Mouse (Mus musculus): Measurements from ENCODE around the gene Fgd5. TPM values are rescaled to one million over a fixed set of nuclear protein-coding genes. Genes with fewer than 3 reads are reported as not detected.
"Not testable (repeated sequence)": the region's sequence is repeated elsewhere in the genome, so short reads cannot be mapped to it uniquely, and the experiment has no call there.

Fgd5 gene
- total RNA-seq, 2 experiments from 2014 or later = 15.5 to 15.8 TPM

GRCm38 (mm10) chr6:92057768-92058167 lies 79.1 kb downstream of the Fgd5 start:
- intact Hi-C loops (cut with DNase I; ENCODE audit: low total_unique reads) = no loop called here
- DNase-seq = no peak

GRCm38 (mm10) chr6:92061725-92062124 lies 83.0 kb downstream of the Fgd5 start:
- intact Hi-C loops (cut with DNase I; ENCODE audit: low total_unique reads) = loop anchor here (10.0 kb wide), 1 partner anchor 287 kb away; no protein-coding TSS in a partner anchor
- no peak for DNase-seq

GRCm38 (mm10) chr6:92063452-92063851 lies 84.8 kb downstream of the Fgd5 start:
- intact Hi-C loops (cut with DNase I; ENCODE audit: low total_unique reads) = loop anchor here (10.0 kb wide), 1 partner anchor 289 kb away; no protein-coding TSS in a partner anchor
- no peak for DNase-seq

GRCm38 (mm10) chr6:92064101-92064500 lies 85.4 kb downstream of the Fgd5 start:
- no peak for DNase-seq
- intact Hi-C loops (cut with DNase I; ENCODE audit: low total_unique reads) = loop anchor here (10.0 kb wide), 1 partner anchor 289 kb away; no protein-coding TSS in a partner anchor

- peak; percentile 57 for DNase-seq
- intact Hi-C loops (cut with DNase I; ENCODE audit: low total_unique reads) = loop anchor here (2.0 to 10.0 kb wide), 2 partner anchors 165 to 291 kb away; no protein-coding TSS in a partner anchor
These were observed 87.2 kb downstream of the Fgd5 start for GRCm38 (mm10) chr6:92065721-92066496.

GRCm38 (mm10) chr6:92067146-92067790 lies 88.6 kb downstream of the Fgd5 start:
- intact Hi-C loops (cut with DNase I; ENCODE audit: low total_unique reads) = loop anchor here (2.0 to 10.0 kb wide), 2 partner anchors 166 to 292 kb away; no protein-coding TSS in a partner anchor

GRCm38 (mm10) chr6:92071121-92071839 lies 92.6 kb downstream of the Fgd5 start:
- intact Hi-C loops (cut with DNase I; ENCODE audit: low total_unique reads) = no loop called here
- peak; percentile 47 for DNase-seq

More at GRCm38 (mm10) chr6:92067146-92067790, 88.6 kb downstream of the Fgd5 start:
- DNase-seq = peak; percentile 79

- no peak for DNase-seq
- intact Hi-C loops (cut with DNase I; ENCODE audit: low total_unique reads) = no loop called here
These were observed 102.1 kb downstream of the Fgd5 start for GRCm38 (mm10) chr6:92080730-92081129.

- intact Hi-C loops (cut with DNase I; ENCODE audit: low total_unique reads) = no loop called here
- DNase-seq = no peak
These were observed 104.1 kb downstream of the Fgd5 start for GRCm38 (mm10) chr6:92082756-92083155.

DNA sequence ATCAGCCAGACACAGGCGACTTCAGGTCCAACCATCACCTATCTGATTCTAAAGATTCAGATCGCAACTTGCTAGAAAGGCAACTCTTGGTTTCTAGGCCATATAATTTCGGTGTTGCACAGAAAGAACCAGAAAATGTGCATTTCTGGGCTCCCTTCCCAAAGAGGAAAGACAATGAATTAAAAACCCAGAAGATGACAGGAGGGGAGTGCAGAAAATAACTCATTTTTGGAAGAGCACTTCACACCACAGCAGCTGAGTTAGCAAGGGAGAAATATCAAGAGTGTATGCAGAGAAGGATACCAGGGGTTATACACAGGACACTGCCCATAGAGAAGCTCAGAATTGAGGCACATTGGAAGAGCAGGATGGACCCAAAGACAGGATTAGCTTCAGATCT lies 106.3 kb downstream of the Fgd5 start:
- DNase-seq = no peak
- intact Hi-C loops (cut with DNase I; ENCODE audit: low total_unique reads) = no loop called here

GRCm38 (mm10) chr6:92089141-92089540 lies 110.5 kb downstream of the Fgd5 start:
- intact Hi-C loops (cut with DNase I; ENCODE audit: low total_unique reads); DNase-seq: not testable (repeated sequence)

DNA sequence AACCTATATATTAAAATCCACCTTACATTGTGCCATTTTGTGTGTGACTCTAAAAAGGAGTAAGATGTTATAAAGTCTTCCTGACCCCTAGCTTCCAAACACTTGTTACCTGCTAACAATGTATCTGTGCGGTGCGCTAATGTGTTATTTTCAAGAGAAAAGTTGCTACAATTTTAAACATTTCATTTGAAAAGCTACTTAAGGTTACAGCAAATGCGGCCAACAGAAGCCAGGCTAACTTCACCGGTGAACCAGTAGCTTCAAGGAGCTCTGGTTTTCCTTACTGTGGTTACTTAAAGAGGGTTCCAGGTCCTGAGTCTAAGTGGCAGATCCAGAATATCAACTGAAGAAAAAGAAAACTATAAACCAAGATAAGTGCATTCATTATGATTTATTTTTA lies 111.3 kb downstream of the Fgd5 start:
- intact Hi-C loops (cut with DNase I; ENCODE audit: low total_unique reads) = no loop called here
- DNase-seq = no peak

DNA sequence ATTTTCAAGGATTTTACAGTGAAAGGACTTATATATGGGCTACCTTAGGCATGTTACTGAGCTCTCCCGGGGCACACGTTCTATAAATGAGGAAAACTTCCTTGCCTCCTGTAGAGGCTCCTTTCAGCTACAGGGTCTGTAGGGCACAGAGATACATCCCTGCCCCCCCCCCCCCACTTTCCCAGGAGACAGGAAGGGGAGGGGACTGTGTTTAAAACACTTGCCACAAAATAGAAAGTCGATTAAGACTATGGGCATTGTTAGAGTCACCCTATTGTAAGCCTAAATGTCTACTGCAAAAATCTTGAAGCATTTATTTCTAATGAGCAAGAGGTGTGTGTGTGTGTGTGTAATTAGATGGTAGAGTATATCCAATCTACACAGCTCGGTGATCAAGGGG lies 111.8 kb downstream of the Fgd5 start:
- intact Hi-C loops (cut with DNase I; ENCODE audit: low total_unique reads) = no loop called here
- DNase-seq = no peak

DNA sequence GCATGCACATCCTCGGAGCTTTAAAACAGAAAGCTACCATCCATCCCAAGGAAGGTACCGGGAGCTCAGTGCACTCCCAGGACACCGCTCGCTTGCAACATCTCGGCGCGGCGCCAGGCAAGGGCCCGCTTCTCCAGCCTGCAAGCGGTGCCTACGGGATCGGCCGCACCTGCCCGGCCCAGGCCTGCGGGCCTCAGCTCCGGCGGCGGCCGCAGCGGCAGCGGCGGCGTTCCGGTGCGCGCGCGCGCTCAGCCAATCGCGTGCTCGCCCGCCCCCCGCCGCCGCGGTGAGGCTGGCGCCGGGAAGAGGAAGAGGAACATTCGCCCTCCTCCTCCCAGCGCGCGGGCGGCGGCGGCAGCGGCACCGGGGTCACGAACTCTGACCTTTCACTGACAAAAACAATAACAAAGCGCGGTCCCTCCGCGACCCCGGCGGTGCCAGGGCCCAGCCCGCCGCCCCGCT lies 112.5 kb downstream of the Fgd5 start, which contains the start of gene Nr2c2:
TSS of gene Nr2c2 (plus strand) at position 261 of the 462 bp plus-strand sequence.
- intact Hi-C loops (cut with DNase I; ENCODE audit: low total_unique reads) = no loop called here
- peak; percentile 89 for DNase-seq

DNA sequence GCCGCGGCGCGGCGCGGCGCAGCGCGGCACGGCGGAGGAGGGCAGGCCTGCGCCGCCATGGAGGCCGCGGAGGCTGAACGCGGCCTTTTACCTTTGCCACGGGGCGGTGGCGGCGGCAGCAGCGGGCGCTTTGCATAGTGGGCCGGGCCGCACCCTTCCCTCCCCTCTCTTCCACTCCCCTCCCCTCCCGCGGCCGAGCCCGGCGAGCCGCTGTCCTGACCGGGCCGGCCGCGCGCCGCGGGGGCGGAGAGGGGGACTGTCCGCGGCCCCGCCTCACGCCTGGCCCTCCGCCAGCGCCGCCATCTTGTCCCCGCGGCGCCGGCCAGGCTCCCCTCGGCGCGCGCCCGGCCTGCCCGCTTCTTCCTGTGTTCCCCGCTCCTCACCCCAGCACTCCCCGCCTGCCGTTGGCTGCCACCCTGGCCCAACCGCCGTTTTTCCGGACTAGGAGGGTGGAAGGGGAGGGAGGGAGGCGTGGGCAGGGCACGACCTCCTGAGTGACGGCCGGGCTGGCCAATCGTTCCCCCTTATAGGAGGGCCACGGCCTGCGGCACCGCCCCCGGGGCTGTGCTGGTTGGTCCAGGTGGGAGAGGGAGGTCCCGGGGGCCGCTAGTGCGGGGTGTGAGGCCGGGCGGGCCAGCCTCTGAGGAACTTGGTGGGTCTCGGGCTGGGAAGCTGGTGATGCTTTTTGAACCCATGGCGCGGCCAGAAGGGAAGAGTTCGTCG lies 113.2 kb downstream of the Fgd5 start:
- peak; percentile 100 for DNase-seq
- intact Hi-C loops (cut with DNase I; ENCODE audit: low total_unique reads) = no loop called here

GRCm38 (mm10) chr6:92092737-92093136 lies 114.1 kb downstream of the Fgd5 start:
- DNase-seq = no peak
- intact Hi-C loops (cut with DNase I; ENCODE audit: low total_unique reads) = no loop called here

DNA sequence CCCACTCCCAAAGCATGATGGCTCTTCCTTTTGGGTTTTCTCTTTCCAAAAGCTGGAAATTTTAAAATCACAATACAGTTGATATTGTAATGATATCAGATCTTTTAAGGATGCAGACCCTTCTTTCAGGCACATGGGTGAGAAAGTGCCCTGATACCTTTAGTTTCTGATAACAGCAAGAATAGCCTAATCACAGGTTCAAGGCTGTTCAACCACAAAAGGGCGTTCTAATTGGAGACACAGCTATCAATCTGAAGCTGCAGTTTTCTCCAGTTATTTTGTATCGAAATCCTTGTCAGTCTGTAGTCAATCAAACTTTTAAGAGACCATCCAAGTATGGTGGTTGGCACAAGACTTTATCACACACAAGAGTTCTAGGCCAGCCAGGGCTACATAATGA lies 115.2 kb downstream of the Fgd5 start:
- DNase-seq = no peak
- intact Hi-C loops (cut with DNase I; ENCODE audit: low total_unique reads) = no loop called here

- DNase-seq = no peak
- intact Hi-C loops (cut with DNase I; ENCODE audit: low total_unique reads) = loop anchor here (10.0 kb wide), 1 partner anchor 54 kb away; no protein-coding TSS in a partner anchor
These were observed 122.1 kb downstream of the Fgd5 start for GRCm38 (mm10) chr6:92100679-92101360.

- intact Hi-C loops (cut with DNase I; ENCODE audit: low total_unique reads) = no loop called here
- no peak for DNase-seq
These were observed 145.9 kb downstream of the Fgd5 start for GRCm38 (mm10) chr6:92124547-92124946.
